Mouse (Mus musculus) embryo, embryonic 9.5 days (tissue): Measurements from ENCODE around the gene Rmdn2.
A peak's percentile ranks its signal among the peaks of the same experiment; 100 is the strongest.

Experiments used
- DNase-seq: peaks from one replicate; pipeline ENCODE4 v3.0.0-alpha.2; 2017; ENCODE audit errors: extremely low spot score

Rmdn2 gene

GRCm38 (mm10) chr17:79616621-79617020, 5.0 kb downstream of the Rmdn2 start:
- DNase-seq: no peak

- DNase-seq: no peak
Observed at GRCm38 (mm10) chr17:79618455-79618854, 6.8 kb downstream of the Rmdn2 start.

- DNase-seq: no peak
Observed at GRCm38 (mm10) chr17:79618984-79619383, 7.3 kb downstream of the Rmdn2 start.

- DNase-seq: no peak
Observed at GRCm38 (mm10) chr17:79622050-79622449, 10.4 kb downstream of the Rmdn2 start.

GRCm38 (mm10) chr17:79622574-79622973, 10.9 kb downstream of the Rmdn2 start:
- DNase-seq: no peak

- no peak for DNase-seq
Observed at GRCm38 (mm10) chr17:79623841-79624240, 12.2 kb downstream of the Rmdn2 start.

- no peak for DNase-seq
Observed at GRCm38 (mm10) chr17:79626241-79626816, 14.7 kb downstream of the Rmdn2 start.

GRCm38 (mm10) chr17:79649893-79650292, 38.2 kb downstream of the Rmdn2 start:
- no peak for DNase-seq

GRCm38 (mm10) chr17:79650297-79650696, 38.6 kb downstream of the Rmdn2 start:
- DNase-seq: no peak

GRCm38 (mm10) chr17:79653171-79653570, 41.5 kb downstream of the Rmdn2 start:
- DNase-seq: no peak

- DNase-seq: no peak
Observed at GRCm38 (mm10) chr17:79654187-79654586, 42.5 kb downstream of the Rmdn2 start.

- peak; percentile 22 for DNase-seq
Observed at GRCm38 (mm10) chr17:79657785-79658184, 46.1 kb downstream of the Rmdn2 start.

- DNase-seq: no peak
Observed at GRCm38 (mm10) chr17:79658452-79658851, 46.8 kb downstream of the Rmdn2 start.

GRCm38 (mm10) chr17:79658863-79659262, 47.2 kb downstream of the Rmdn2 start:
- no peak for DNase-seq

GRCm38 (mm10) chr17:79661387-79661786, 49.7 kb downstream of the Rmdn2 start:
- peak; percentile 59 for DNase-seq

- no peak for DNase-seq
Observed at GRCm38 (mm10) chr17:79661848-79662247, 50.2 kb downstream of the Rmdn2 start.

- DNase-seq: peak; percentile 51
Observed at GRCm38 (mm10) chr17:79663393-79664105, 51.9 kb downstream of the Rmdn2 start.

- no peak for DNase-seq
Observed at GRCm38 (mm10) chr17:79664106-79664417, 52.4 kb downstream of the Rmdn2 start.

GRCm38 (mm10) chr17:79670837-79671236, 59.2 kb downstream of the Rmdn2 start:
- DNase-seq: no peak

- DNase-seq: no peak
Observed at GRCm38 (mm10) chr17:79695106-79695505, 83.4 kb downstream of the Rmdn2 start.

- no peak for DNase-seq
Observed at GRCm38 (mm10) chr17:79695541-79695940, 83.9 kb downstream of the Rmdn2 start.

GRCm38 (mm10) chr17:79699197-79699596, 87.5 kb downstream of the Rmdn2 start:
- no peak for DNase-seq

GRCm38 (mm10) chr17:79700871-79701270, 89.2 kb downstream of the Rmdn2 start:
- DNase-seq: no peak
